Mouse (Mus musculus): ENCODE data around the gene Nr3c2.

Nr3c2 gene

GRCm38 (mm10) chr8:76971761-76972404, 72.6 kb downstream of the Nr3c2 start:
- CTCF ChIA-PET = no interaction called here

- CTCF ChIA-PET = interaction anchor here (0.6 kb wide), 1 partner anchor 16 kb away, joined by 3 read pairs; no protein-coding TSS in a partner anchor
These were observed 73.8 kb downstream of the Nr3c2 start for GRCm38 (mm10) chr8:76972947-76973552.

- CTCF ChIA-PET = no interaction called here
These were observed 78.7 kb downstream of the Nr3c2 start for GRCm38 (mm10) chr8:76977907-76978306.

GRCm38 (mm10) chr8:76984082-76984481, 84.8 kb downstream of the Nr3c2 start:
- CTCF ChIA-PET = no interaction called here

- CTCF ChIA-PET = no interaction called here
These were observed 85.6 kb downstream of the Nr3c2 start for GRCm38 (mm10) chr8:76984851-76985250.

GRCm38 (mm10) chr8:76987876-76988275, 88.6 kb downstream of the Nr3c2 start:
- CTCF ChIA-PET = no interaction called here

GRCm38 (mm10) chr8:76998276-76998675, 99.0 kb downstream of the Nr3c2 start:
- CTCF ChIA-PET = no interaction called here

- CTCF ChIA-PET = no interaction called here
These were observed 110.2 kb downstream of the Nr3c2 start for GRCm38 (mm10) chr8:77009425-77009824.

- CTCF ChIA-PET = no interaction called here
These were observed 112.7 kb downstream of the Nr3c2 start for GRCm38 (mm10) chr8:77011985-77012384.

GRCm38 (mm10) chr8:77012641-77013040, 113.4 kb downstream of the Nr3c2 start:
- CTCF ChIA-PET = no interaction called here

GRCm38 (mm10) chr8:77016713-77017112, 117.5 kb downstream of the Nr3c2 start:
- CTCF ChIA-PET = no interaction called here

- CTCF ChIA-PET = no interaction called here
These were observed 124.8 kb downstream of the Nr3c2 start for GRCm38 (mm10) chr8:77023837-77024710.

GRCm38 (mm10) chr8:77031213-77031612, 132.0 kb downstream of the Nr3c2 start:
- CTCF ChIA-PET = no interaction called here

- CTCF ChIA-PET = no interaction called here
These were observed 134.6 kb downstream of the Nr3c2 start for GRCm38 (mm10) chr8:77033706-77034464.

GRCm38 (mm10) chr8:77034465-77034829, 135.2 kb downstream of the Nr3c2 start:
- CTCF ChIA-PET = no interaction called here

- CTCF ChIA-PET = no interaction called here
These were observed 142.0 kb downstream of the Nr3c2 start for GRCm38 (mm10) chr8:77041214-77041613.

GRCm38 (mm10) chr8:77044849-77045248, 145.6 kb downstream of the Nr3c2 start:
- CTCF ChIA-PET = no interaction called here

GRCm38 (mm10) chr8:77045711-77046110, 146.5 kb downstream of the Nr3c2 start:
- CTCF ChIA-PET = no interaction called here

- CTCF ChIA-PET = no interaction called here
These were observed 147.0 kb downstream of the Nr3c2 start for GRCm38 (mm10) chr8:77046217-77046616.

GRCm38 (mm10) chr8:77046731-77047130, 147.5 kb downstream of the Nr3c2 start:
- CTCF ChIA-PET = no interaction called here

GRCm38 (mm10) chr8:77051399-77052275, 152.4 kb downstream of the Nr3c2 start:
- CTCF ChIA-PET = no interaction called here

Measured in spleen, embryonic (tissue).